Mouse (Mus musculus): ENCODE data around the gene Egln2.
A peak's percentile ranks its signal among the peaks of the same experiment; 100 is the strongest.

Egln2 gene

GRCm38 (mm10) chr7:27166614-27167474, at the start of gene Egln2:
Gene Egln2 (minus strand): TSS chr7:27166802.
- peak; percentile 93 for DNase-seq (ENCODE audit: low spot score)

GRCm38 (mm10) chr7:27212626-27213025, 46.0 kb upstream of the Egln2 start:
- DNase-seq (ENCODE audit: low spot score) = no peak

- no peak for DNase-seq (ENCODE audit: low spot score)
Observed at GRCm38 (mm10) chr7:27203730-27204449, 37.3 kb upstream of the Egln2 start.

- DNase-seq (ENCODE audit: low spot score) = no peak
Observed at GRCm38 (mm10) chr7:27198779-27199178, 32.2 kb upstream of the Egln2 start.

- no peak for DNase-seq (ENCODE audit: low spot score)
Observed at GRCm38 (mm10) chr7:27198355-27198754, 31.8 kb upstream of the Egln2 start.

GRCm38 (mm10) chr7:27197634-27198033, 31.0 kb upstream of the Egln2 start:
- no peak for DNase-seq (ENCODE audit: low spot score)

- DNase-seq (ENCODE audit: low spot score) = no peak
Observed at GRCm38 (mm10) chr7:27197136-27197535, 30.5 kb upstream of the Egln2 start.

- DNase-seq (ENCODE audit: low spot score) = peak; percentile 99
Observed at GRCm38 (mm10) chr7:27195681-27196611, 29.3 kb upstream of the Egln2 start, which contains the start of the genes BC024978 and Snrpa. Gene BC024978 (plus strand): TSS chr7:27195781. Gene Snrpa (minus strand): TSS chr7:27196271.

- DNase-seq (ENCODE audit: low spot score) = no peak
Observed at GRCm38 (mm10) chr7:27193731-27194130, 27.1 kb upstream of the Egln2 start.

GRCm38 (mm10) chr7:27192434-27192833, 25.8 kb upstream of the Egln2 start:
- no peak for DNase-seq (ENCODE audit: low spot score)

GRCm38 (mm10) chr7:27189271-27189931, 22.8 kb upstream of the Egln2 start:
- no peak for DNase-seq (ENCODE audit: low spot score)

GRCm38 (mm10) chr7:27185986-27186385, 19.4 kb upstream of the Egln2 start:
- no peak for DNase-seq (ENCODE audit: low spot score)

- DNase-seq (ENCODE audit: low spot score) = peak; percentile 36
Observed at GRCm38 (mm10) chr7:27184964-27185363, 18.4 kb upstream of the Egln2 start.

- no peak for DNase-seq (ENCODE audit: low spot score)
Observed at GRCm38 (mm10) chr7:27182498-27182897, 15.9 kb upstream of the Egln2 start.

GRCm38 (mm10) chr7:27180837-27181695, 14.5 kb upstream of the Egln2 start, which contains the start of the genes Gm21983 and Mia:
Gene Gm21983 (minus strand): TSS chr7:27181086.
Gene Mia (minus strand): TSS chr7:27181157.
- no peak for DNase-seq (ENCODE audit: low spot score)

- DNase-seq (ENCODE audit: low spot score) = no peak
Observed at GRCm38 (mm10) chr7:27180036-27180435, 13.4 kb upstream of the Egln2 start.

GRCm38 (mm10) chr7:27179217-27179918, 12.8 kb upstream of the Egln2 start:
- DNase-seq (ENCODE audit: low spot score) = no peak

GRCm38 (mm10) chr7:27178324-27179216, 12.0 kb upstream of the Egln2 start, which contains the start of gene Rab4b:
Gene Rab4b (minus strand): TSS chr7:27178896.
- DNase-seq (ENCODE audit: low spot score) = peak; percentile 99

Measured in c-Kit-positive CD71-positive TER-119-positive erythroid progenitor cells, embryonic 14.5 days (primary cell).